13 mouse cellular contexts compared by ENCODE assay signal in genomic region chr9:57963998-57964395, GRCm38 (mm10). TPM values are rescaled to one million over a fixed set of nuclear protein-coding genes. Genes with fewer than 3 reads are reported as not detected.
"Had no signal": no experiment of that assay in that cellular context is flagged by ENCODE, and none has a peak within 500 bp of the region (broad histone marks: within the 10 kb centered on the region; RNA-seq: fewer than 3 reads in every experiment).

No protein-coding gene starts in this region.

- H3K9me3 ChIP-seq: kidney, embryonic 15.5 days; limb, embryonic 13.5 days; midbrain, embryonic 12.5 days; stomach, embryonic 15.5 days had no signal

- H3K27me3 ChIP-seq: kidney, embryonic 15.5 days; limb, embryonic 13.5 days; midbrain, embryonic 12.5 days; stomach, embryonic 15.5 days had no signal

- H3K36me3 ChIP-seq: kidney, embryonic 15.5 days; limb, embryonic 13.5 days; stomach, embryonic 15.5 days had no signal

- H3K4me2 ChIP-seq: kidney, embryonic 15.5 days; limb, embryonic 13.5 days; midbrain, embryonic 12.5 days; stomach, embryonic 15.5 days had no signal

- DNase-seq: kidney, adult 2 months; kidney, postnatal 14 days; layer of hippocampus, postnatal 36 days; left cerebral cortex, postnatal 4 days; lung, adult 18-20 months; lung, postnatal 36 days; right cerebral cortex, postnatal 14 days had no signal

- H3K4me3 ChIP-seq: kidney, embryonic 15.5 days; limb, embryonic 13.5 days; midbrain, embryonic 12.5 days; stomach, embryonic 15.5 days had no signal

- H3K27ac ChIP-seq: kidney, embryonic 15.5 days; limb, embryonic 13.5 days; liver, embryonic 14.5 days; midbrain, embryonic 12.5 days; stomach, embryonic 15.5 days had no signal

- H3K9ac ChIP-seq: kidney, embryonic 15.5 days; limb, embryonic 13.5 days; liver, embryonic 14.5 days; midbrain, embryonic 12.5 days; stomach, embryonic 15.5 days had no signal

RNA-seq across cellular contexts. Expression of gene Cyp11a1, which starts 42.2 kb away (rescaled TPM):
- total RNA-seq: liver, adult 2 months had no signal
- polyA plus RNA-seq: liver, adult 2 months had no signal
